Mouse (Mus musculus): ENCODE measurements at regions not wholly inside any gene's neighbourhood (a gene's known extent, or its start where the extent isn't known, plus 50 kb on each side); places are given as distances from the start of the nearest gene placed in this dataset.

DNA sequence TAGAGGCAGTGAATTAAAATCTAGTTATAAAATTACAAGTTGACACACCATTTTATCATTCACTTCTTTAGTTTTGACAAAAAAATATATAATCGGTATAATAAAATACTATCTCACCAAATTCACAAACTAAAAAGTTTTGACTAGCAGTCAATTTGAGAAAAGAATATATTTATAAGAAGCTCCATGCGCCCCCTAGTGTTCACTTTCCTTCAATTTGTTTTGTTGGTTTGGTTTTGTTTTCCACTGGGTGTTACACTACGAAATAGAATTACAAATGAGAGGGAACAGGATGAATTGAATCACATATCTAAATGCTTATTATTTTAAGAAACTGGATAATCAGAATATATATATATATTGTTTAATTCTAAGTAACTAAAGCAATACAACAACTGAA lies 159.1 kb upstream of the B430218F22Rik start:
- TF ChIP-seq POLR2A (IDR thresholded peaks at IDR 0.05; ENCODE audit: insufficient read depth, low read depth, low read length) (no peak), CTCF (IDR thresholded peaks at IDR 0.05) (peak; percentile 78), EP300 (IDR thresholded peaks at IDR 0.05; ENCODE audit: insufficient read depth, low read depth, low read length) (no peak)

Measured in heart, adult 2 months (tissue).